Mouse (Mus musculus) heart, adult 2 months (tissue): ENCODE measurements at regions not wholly inside any gene's neighbourhood (a gene's known extent, or its start where the extent isn't known, plus 50 kb on each side); places are given as distances from the start of the nearest gene placed in this dataset.

Experiments
- DNase-seq, 2 experiments: peaks; one replicate each; pipeline ENCODE4 v3.0.0; 2021
- H3K27ac ChIP-seq: fragments of 200-600 bp; 2 replicates; pipeline ENCODE4 v1.8.1; 2022
- H3K27me3 ChIP-seq: fragments of 200-500 bp; 2 replicates; pipeline ENCODE4 v1.6.1; 2012; ENCODE audit warnings: mild to moderate bottlenecking, low read length, inconsistent platforms, mixed read lengths; ENCODE audit not compliant: control insufficient read depth, insufficient read depth
- H3K36me3 ChIP-seq: fragments of 200-500 bp; 2 replicates; pipeline ENCODE4 v1.6.1; 2012; ENCODE audit warnings: low read length, inconsistent platforms; ENCODE audit not compliant: control insufficient read depth, insufficient read depth
- H3K4me1 ChIP-seq: fragments of 200-500 bp; 2 replicates; pipeline ENCODE4 v1.6.1; 2011; ENCODE audit warnings: low read length; ENCODE audit not compliant: control insufficient read depth, insufficient read depth
- H3K4me3 ChIP-seq: fragments of 200-600 bp; 2 replicates; pipeline ENCODE4 v1.8.1; 2022
- H3K79me2 ChIP-seq: fragments of 200-500 bp; replicated peaks from 2 replicates; pipeline ENCODE4 v1.6.1; 2012; ENCODE audit warnings: mild to moderate bottlenecking, inconsistent platforms, low read length, moderate library complexity, mixed read lengths; ENCODE audit not compliant: control insufficient read depth, insufficient read depth
- H3K9ac ChIP-seq: fragments of 200-500 bp; 2 replicates; pipeline ENCODE4 v1.6.1; 2012; ENCODE audit warnings: low read depth, mild to moderate bottlenecking, control low read depth, inconsistent platforms, low read length, mixed read lengths
- CTCF ChIP-seq: fragments of 200-600 bp; IDR thresholded peaks from 2 replicates; pipeline ENCODE4 v1.8.1; 2022; ENCODE audit warnings: antibody characterized with exemption, mild to moderate bottlenecking, moderate library complexity
- EP300 ChIP-seq: fragments of 200-500 bp; IDR thresholded peaks from 2 replicates; pipeline ENCODE4 v1.6.1; 2011; ENCODE audit warnings: low read depth, low read length, control low read depth; ENCODE audit not compliant: insufficient read depth
- POLR2A ChIP-seq: fragments of 200-500 bp; IDR thresholded peaks from 2 replicates; pipeline ENCODE4 v1.6.1; 2011; ENCODE audit warnings: mild to moderate bottlenecking, low read depth, low read length, control low read depth; ENCODE audit not compliant: insufficient read depth
- WGBS: fragments of 180-500 bp; shearing (Covaris S2); methylation state at CpG from one replicate; pipeline ENCODE4 v1.1.7; 2018; 5-methylcytosine and 5-hydroxymethylcytosine counted together
- intact Hi-C: fragments of 180-260 bp; cut with DNase I; formaldehyde crosslinking; loops from one replicate; pipeline ENCODE4 v1.15.1; 2025

GRCm38 (mm10) chr2:50793067-50793466 lies 355.8 kb downstream of the Rnd3 start:
- Histone ChIP-seq H3K36me3 (no peaks in the 10 kb centered on the region), H3K27ac (peak overlapping the region; percentile 53; the same call in 1 of the 2 replicates), H3K4me1 (peaks cover 3% of the 10 kb centered on the region), H3K9ac (no peak overlapping the region), H3K27me3 (no peaks in the 10 kb centered on the region), H3K79me2 (no peaks in the 10 kb centered on the region), H3K4me3 (no peak overlapping the region)
- TF ChIP-seq POLR2A (no peak), EP300 (no peak), CTCF (no peak)
- no peak for DNase-seq
- 82% methylated on average over 1 of the region's 1 CpGs for WGBS
- intact Hi-C loops = no loop called here

GRCm38 (mm10) chr2:50789051-50789651 lies 359.8 kb downstream of the Rnd3 start:
- 43% methylated on average over 4 of the region's 4 CpGs for WGBS
- Histone ChIP-seq H3K27me3 (no peaks in the 10 kb centered on the region), H3K79me2 (no peaks in the 10 kb centered on the region), H3K9ac (no peak overlapping the region), H3K4me1 (peaks cover 3% of the 10 kb centered on the region), H3K27ac (peak overlapping the region; percentile 50), H3K4me3 (no peak overlapping the region; the same call in 1 of the 2 replicates), H3K36me3 (no peaks in the 10 kb centered on the region)
- TF ChIP-seq EP300 (no peak), CTCF (no peak), POLR2A (no peak)
- peak; percentile 27 to 32 for DNase-seq
- intact Hi-C loops = no loop called here

- peak in 1 of 2 experiments; percentile 28 for DNase-seq
- H3K36me3 ChIP-seq = no peaks in the 10 kb centered on the region
- H3K27ac ChIP-seq = peak overlapping the region; percentile 49; the same call in 1 of the 2 replicates
- no peak overlapping the region for H3K4me3 ChIP-seq
- TF ChIP-seq POLR2A = no peak
- TF ChIP-seq EP300 = no peak
- no peak for TF ChIP-seq CTCF
- WGBS = 40% methylated on average over 8 of the region's 8 CpGs
- intact Hi-C loops = loop anchor here (10.0 kb wide), 1 partner anchor 373 kb away; the partner anchor contains the start of gene Rnd3
- no peaks in the 10 kb centered on the region for H3K27me3 ChIP-seq
- H3K79me2 ChIP-seq = no peaks in the 10 kb centered on the region
- peaks cover 2% of the 10 kb centered on the region; the same call in 1 of the 2 replicates for H3K4me1 ChIP-seq
- H3K9ac ChIP-seq = no peak overlapping the region
Measured at GRCm38 (mm10) chr2:50772101-50772500, 376.8 kb downstream of the Rnd3 start.

GRCm38 (mm10) chr2:50759016-50759415 lies 389.9 kb downstream of the Rnd3 start:
- intact Hi-C loops = no loop called here
- no peak overlapping the region for H3K4me3 ChIP-seq
- 72% methylated on average over 2 of the region's 2 CpGs for WGBS

GRCm38 (mm10) chr2:50757837-50758541 lies 390.9 kb downstream of the Rnd3 start:
- no peaks in the 10 kb centered on the region for H3K27me3 ChIP-seq
- TF ChIP-seq CTCF (no peak), POLR2A (no peak)
- no peaks in the 10 kb centered on the region for H3K79me2 ChIP-seq
- intact Hi-C loops = no loop called here
- no peak for DNase-seq
- H3K4me1 ChIP-seq = no peaks in the 10 kb centered on the region
- no peaks in the 10 kb centered on the region for H3K36me3 ChIP-seq
- no peak overlapping the region for H3K4me3 ChIP-seq
- no peak overlapping the region for H3K27ac ChIP-seq
- WGBS = 88% methylated on average over 21 of the region's 21 CpGs
- no peak overlapping the region for H3K9ac ChIP-seq

More at GRCm38 (mm10) chr2:50759016-50759415, 389.9 kb downstream of the Rnd3 start:
- no peaks in the 10 kb centered on the region for H3K27me3 ChIP-seq
- no peak for DNase-seq
- H3K79me2 ChIP-seq = no peaks in the 10 kb centered on the region
- H3K36me3 ChIP-seq = no peaks in the 10 kb centered on the region
- TF ChIP-seq EP300 = no peak
- TF ChIP-seq POLR2A = no peak
- TF ChIP-seq CTCF = no peak
- H3K9ac ChIP-seq = no peak overlapping the region
- no peaks in the 10 kb centered on the region for H3K4me1 ChIP-seq
- H3K27ac ChIP-seq = no peak overlapping the region
